ENCODE assay signal across 15 mouse cellular contexts in the genomic region with DNA sequence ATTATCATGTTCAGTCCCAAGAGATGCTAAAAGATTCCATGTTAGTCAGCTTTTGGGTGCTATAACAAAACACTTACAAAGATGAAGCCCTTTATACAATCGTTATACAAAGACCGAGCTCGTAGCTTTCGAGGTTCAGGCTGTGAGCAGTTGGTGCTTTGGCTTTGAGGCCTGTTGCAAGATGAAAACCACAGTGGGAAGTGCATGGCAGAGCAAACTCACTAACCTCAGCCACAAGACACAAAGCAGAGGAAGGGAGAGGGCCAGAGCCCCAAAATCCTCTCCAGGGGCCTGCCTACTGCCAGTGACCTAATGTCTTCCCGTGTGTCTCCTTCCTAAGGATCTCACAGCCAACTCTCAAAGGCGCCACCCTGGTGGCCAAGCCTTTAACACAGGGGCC.
"Had no signal": no experiment of that assay in that cellular context is flagged by ENCODE, and none has a peak within 500 bp of the region (broad histone marks: within the 10 kb centered on the region; RNA-seq: fewer than 3 reads in every experiment).

No protein-coding gene starts in this region.

- H3K4me3 ChIP-seq: limb, embryonic 15.5 days; liver, embryonic 13.5 days; megakaryocyte, embryonic 14.5 days; midbrain, embryonic 12.5 days had no signal

- H3K4me2 ChIP-seq: limb, embryonic 15.5 days; liver, embryonic 13.5 days; midbrain, embryonic 12.5 days had no signal

- H3K9ac ChIP-seq: limb, embryonic 15.5 days; liver, embryonic 13.5 days; midbrain, embryonic 12.5 days had no signal

- H3K27ac ChIP-seq: kidney, postnatal 0 days; limb, embryonic 15.5 days; liver, embryonic 13.5 days had no signal

- H3K9me3 ChIP-seq: limb, embryonic 15.5 days; liver, embryonic 13.5 days; megakaryocyte, embryonic 14.5 days; midbrain, embryonic 12.5 days had no signal

- H3K36me3 ChIP-seq: liver, embryonic 13.5 days had no signal

- DNase-seq: kidney, adult 11 months; kidney, adult 9 months; kidney, postnatal 36 days; layer of hippocampus, adult 9-11 months; layer of hippocampus, postnatal 36 days; liver, embryonic 13.5 days; lung, adult 18-20 months; lung, postnatal 36 days; right cerebral cortex, adult 18-20 months; right cerebral cortex, postnatal 25 days; thymus, postnatal 14 days had no signal

- H3K27me3 ChIP-seq: limb, embryonic 15.5 days; midbrain, embryonic 12.5 days had no signal
